In the genomic region with DNA sequence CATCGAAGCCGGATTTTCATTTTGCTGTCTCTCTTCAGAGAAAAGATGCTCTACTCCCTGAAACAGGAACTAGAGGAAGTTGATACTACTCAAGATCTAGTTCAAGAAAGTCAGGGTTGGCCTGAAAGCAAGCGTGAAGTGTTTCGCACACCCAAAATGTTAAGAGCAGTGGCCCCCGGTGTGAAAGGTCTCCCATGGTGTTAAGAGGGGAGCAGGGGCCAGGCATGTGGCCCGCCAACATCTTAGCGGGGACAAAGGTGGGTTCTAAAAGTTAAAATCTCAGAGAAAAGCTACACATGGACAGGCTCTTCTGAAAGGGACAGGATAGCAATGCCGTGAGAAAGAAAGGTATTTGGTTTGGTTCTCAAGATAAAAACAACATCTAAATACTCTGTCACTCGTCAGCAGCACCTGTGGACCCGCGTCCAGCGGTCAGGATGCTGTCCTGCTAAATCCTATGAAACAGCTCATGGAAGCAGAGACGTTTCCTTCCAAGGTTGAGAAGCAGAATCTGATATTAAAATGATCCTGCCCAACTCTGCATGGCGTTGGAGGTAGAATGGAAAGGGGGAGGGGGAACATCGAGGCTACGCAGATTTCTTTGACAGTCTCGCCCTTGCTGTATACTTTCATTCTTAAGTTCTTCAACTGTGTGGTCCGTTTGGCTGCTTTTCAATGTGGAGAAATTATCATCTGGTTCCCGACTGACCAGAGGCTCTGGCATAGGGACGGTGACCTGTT, we compare ENCODE assay signal across 12 mouse cellular contexts. TPM values are rescaled to one million over a fixed set of nuclear protein-coding genes. Genes with fewer than 3 reads are reported as not detected.
DNase-seq lines count a peak whose midpoint lies in the region; ATAC-seq and TF ChIP-seq lines count a peak whose summit lies in the region.
"Had no signal": no experiment of that assay in that cellular context is flagged by ENCODE, and none has a peak within 500 bp of the region (broad histone marks: within the 10 kb centered on the region; RNA-seq: fewer than 3 reads in every experiment).

No protein-coding gene starts in this region.

- H3K9me3 ChIP-seq in heart, embryonic 15.5 days (replicated peaks), result no peaks in the 10 kb centered on the region
- no peaks in the 10 kb centered on the region for H3K9me3 ChIP-seq in limb, embryonic 13.5 days
- H3K9me3 ChIP-seq in stomach, postnatal 0 days (ENCODE audit: control insufficient read depth, low read length), result no peaks in the 10 kb centered on the region

- WGBS in heart, embryonic 15.5 days, result 56% methylated on average over 20 of the region's 20 CpGs
- 81% methylated on average over 20 of the region's 20 CpGs for whole genome bisulfite sequencing in limb, embryonic 13.5 days
- WGBS in stomach, postnatal 0 days, result 58% methylated on average over 20 of the region's 20 CpGs

- H3K4me2 ChIP-seq in heart, embryonic 15.5 days, result peak overlapping the region; percentile 57
- peak overlapping the region; percentile 38 for H3K4me2 ChIP-seq in limb, embryonic 13.5 days (replicated peaks)
- peak overlapping the region; percentile 35; the same call in 1 of the 2 replicates for H3K4me2 ChIP-seq in stomach, postnatal 0 days (replicated peaks; ENCODE audit: low read depth)

- TF ChIP-seq CTCF in stomach, postnatal 0 days (IDR thresholded peaks at IDR 0.05; ENCODE audit: low read depth), result no peak

- H3K4me3 ChIP-seq in heart, embryonic 15.5 days, result peak overlapping the region; percentile 38
- H3K4me3 ChIP-seq in limb, embryonic 13.5 days, result no peak overlapping the region
- peak overlapping the region; percentile 28 for H3K4me3 ChIP-seq in stomach, postnatal 0 days (ENCODE audit: low read depth, low read length)

- TF ChIP-seq EP300 in stomach, postnatal 0 days (optimal IDR thresholded peaks at IDR 0.05), result no peak

- no peaks in the 10 kb centered on the region for H3K36me3 ChIP-seq in heart, embryonic 15.5 days
- no peaks in the 10 kb centered on the region for H3K36me3 ChIP-seq in limb, embryonic 13.5 days
- H3K36me3 ChIP-seq in stomach, postnatal 0 days (ENCODE audit: control insufficient read depth, insufficient read depth, low read length), result no peaks in the 10 kb centered on the region

- H3K9ac ChIP-seq in heart, embryonic 15.5 days, result peak overlapping the region; percentile 38; the same call in 1 of the 2 replicates
- H3K9ac ChIP-seq in limb, embryonic 13.5 days, result no peak overlapping the region
- no peak overlapping the region for H3K9ac ChIP-seq in stomach, postnatal 0 days (ENCODE audit: low read length)

- H3K27ac ChIP-seq in heart, embryonic 15.5 days, result peak overlapping the region; percentile 52
- no peak overlapping the region for H3K27ac ChIP-seq in limb, embryonic 13.5 days
- 0 out of 2 replicates have a peak overlapping the region, but pooled peaks have one; percentile 30 for H3K27ac ChIP-seq in stomach, postnatal 0 days (replicated peaks)

- H3K27me3 ChIP-seq in heart, embryonic 15.5 days, result no peaks in the 10 kb centered on the region
- H3K27me3 ChIP-seq in limb, embryonic 13.5 days, result no peaks in the 10 kb centered on the region
- no peaks in the 10 kb centered on the region for H3K27me3 ChIP-seq in stomach, postnatal 0 days (ENCODE audit: control insufficient read depth, insufficient read depth, low read length)

- ATAC-seq in heart, embryonic 15.5 days (replicated peaks; ENCODE audit: insufficient number of reproducible peaks, insufficient read depth, low FRiP score, low read depth), result no peak
- ATAC-seq in limb, embryonic 13.5 days (ENCODE audit: low FRiP score, low read depth), result no peak
- no peak for ATAC-seq in stomach, postnatal 0 days (ENCODE audit: low FRiP score, low TSS enrichment)
- ATAC-seq: Patski had no signal

- no peaks in the 10 kb centered on the region for H3K4me1 ChIP-seq in heart, embryonic 15.5 days (replicated peaks)
- no peaks in the 10 kb centered on the region for H3K4me1 ChIP-seq in limb, embryonic 13.5 days
- no peaks in the 10 kb centered on the region for H3K4me1 ChIP-seq in stomach, postnatal 0 days (replicated peaks; ENCODE audit: control insufficient read depth, insufficient read depth)

- DNase-seq in heart, adult 8-10 months (ENCODE audit: low spot score), result no peak
- DNase-seq in thymus, postnatal 25 days, result peak; percentile 40
- no peak for DNase-seq in thymus, postnatal 0 days (ENCODE audit: low spot score)
- no peak for DNase-seq in stomach, postnatal 0 days (ENCODE audit: low spot score)
- DNase-seq in embryo, embryonic 9.5 days (ENCODE audit: extremely low spot score), result no peak
- no peak for DNase-seq in c-Kit-positive CD71-positive TER-119-positive erythroid progenitor cells, embryonic 14.5 days (ENCODE audit: low spot score)
- DNase-seq: cerebellum, postnatal 36 days had no signal

RNA-seq across cellular contexts. Expression of a gene that starts 30.0 kb away (rescaled TPM):
- polyA plus RNA-seq in heart, embryonic 15.5 days (2015; fragmentation: Nextera tagmentation; extraction: Ambion mirVana), result 19.1 and 19.2 TPM in 2 replicates
- 10 to 100 TPM in 3 of 4 experiments, 1 to 10 TPM in 1; 9.1 to 12.9 (median 12.4) TPM for total RNA-seq in heart, adult 8-10 months (2022)
- 44.7 and 48.0 TPM in 2 replicates for polyA plus RNA-seq in thymus, postnatal 0 days (2015; fragmentation: Nextera tagmentation; extraction: Ambion mirVana)
- 30.0 and 33.2 TPM in 2 replicates for polyA plus RNA-seq in limb, embryonic 13.5 days (2015; fragmentation: Nextera tagmentation; extraction: Ambion mirVana)
- 19.0 and 19.1 TPM in 2 replicates for polyA plus RNA-seq in stomach, postnatal 0 days (2015; fragmentation: Nextera tagmentation; extraction: Ambion mirVana)

RNA-seq across cellular contexts. Expression of a gene that starts 30.1 kb away (rescaled TPM):
- polyA plus RNA-seq in heart, embryonic 15.5 days (2015; fragmentation: Nextera tagmentation; extraction: Ambion mirVana), result 60.1 and 64.3 TPM in 2 replicates
- 10 to 100 TPM; 17.3 to 20.2 (median 20.0) TPM for total RNA-seq in heart, adult 8-10 months (2022)
- polyA plus RNA-seq in thymus, postnatal 0 days (2015; fragmentation: Nextera tagmentation; extraction: Ambion mirVana), result 175 and 180 TPM in 2 replicates
- 124 and 126 TPM in 2 replicates for polyA plus RNA-seq in limb, embryonic 13.5 days (2015; fragmentation: Nextera tagmentation; extraction: Ambion mirVana)
- polyA plus RNA-seq in stomach, postnatal 0 days (2015; fragmentation: Nextera tagmentation; extraction: Ambion mirVana), result 69.8 and 71.8 TPM in 2 replicates

RNA-seq across cellular contexts. Expression of a gene that starts 35.8 kb away (rescaled TPM):
- 7.6 and 18.4 TPM in 2 replicates for polyA plus RNA-seq in heart, embryonic 15.5 days (2015; fragmentation: Nextera tagmentation; extraction: Ambion mirVana)
- 1 to 10 TPM; 3.5 to 4.6 (median 3.5) TPM for total RNA-seq in heart, adult 8-10 months (2022)
- 94.5 and 99.5 TPM in 2 replicates for polyA plus RNA-seq in thymus, postnatal 0 days (2015; fragmentation: Nextera tagmentation; extraction: Ambion mirVana)
- 12.3 and 14.3 TPM in 2 replicates for polyA plus RNA-seq in limb, embryonic 13.5 days (2015; fragmentation: Nextera tagmentation; extraction: Ambion mirVana)
- 8.2 TPM in 2 replicates for polyA plus RNA-seq in stomach, postnatal 0 days (2015; fragmentation: Nextera tagmentation; extraction: Ambion mirVana)
- polyA plus RNA-seq: Patski had no signal

RNA-seq across cellular contexts. Expression of a gene that starts 50.0 kb away (rescaled TPM):
- 0.42 TPM in 1 of 2 replicates, not detected in the other for polyA plus RNA-seq in heart, embryonic 15.5 days (2015; fragmentation: Nextera tagmentation; extraction: Ambion mirVana)
- total RNA-seq in heart, adult 8-10 months (2022), result not detected
- polyA plus RNA-seq in thymus, postnatal 0 days (2015; fragmentation: Nextera tagmentation; extraction: Ambion mirVana), result 4.1 and 6.6 TPM in 2 replicates
- 0.36 TPM in 1 of 2 replicates, not detected in the other for polyA plus RNA-seq in limb, embryonic 13.5 days (2015; fragmentation: Nextera tagmentation; extraction: Ambion mirVana)
- polyA plus RNA-seq in stomach, postnatal 0 days (2015; fragmentation: Nextera tagmentation; extraction: Ambion mirVana), result not detected in 2 replicates
- total RNA-seq: gastrocnemius, adult 18-20 months had no signal
- polyA plus RNA-seq: neural tube, embryonic 14.5 days; Patski had no signal

RNA-seq across cellular contexts. Expression of a gene that starts 50.5 kb away (rescaled TPM):
- 21.8 and 23.8 TPM in 2 replicates for polyA plus RNA-seq in heart, embryonic 15.5 days (2015; fragmentation: Nextera tagmentation; extraction: Ambion mirVana)
- total RNA-seq in heart, adult 8-10 months (2022), result 10 to 100 TPM; 22.8 to 27.3 (median 25.2) TPM
- polyA plus RNA-seq in thymus, postnatal 0 days (2015; fragmentation: Nextera tagmentation; extraction: Ambion mirVana), result 43.8 and 47.4 TPM in 2 replicates
- 30.0 and 32.3 TPM in 2 replicates for polyA plus RNA-seq in limb, embryonic 13.5 days (2015; fragmentation: Nextera tagmentation; extraction: Ambion mirVana)
- polyA plus RNA-seq in stomach, postnatal 0 days (2015; fragmentation: Nextera tagmentation; extraction: Ambion mirVana), result 22.2 and 23.6 TPM in 2 replicates
